Mouse (Mus musculus) heart, postnatal 0 days (tissue): ENCODE data around the gene 4921517D22Rik.

Experiments used
- CTCF ChIP-seq: IDR thresholded peaks from 2 replicates; pipeline ENCODE4 v1.5.1; 2016; ENCODE audit warnings: antibody characterized with exemption, control low read depth, low read depth
- EP300 ChIP-seq: IDR thresholded peaks from 2 replicates; pipeline ENCODE4 v1.6.1; 2016; ENCODE audit warnings: antibody characterized with exemption, low read depth

GRCm38 (mm10) chr13:59660371-59660770 lies 33.5 kb downstream of the 4921517D22Rik start:
- TF ChIP-seq CTCF (no peak), EP300 (no peak)
